Mouse (Mus musculus): ENCODE measurements around the gene Cideb. TPM values are rescaled to one million over a fixed set of nuclear protein-coding genes. Genes with fewer than 3 reads are reported as not detected.

Cideb gene
- polyA plus RNA-seq, 1 experiment: 0.60 TPM

- peak; percentile 90 for DNase-seq (ENCODE audit: low read depth)
- TF ChIP-seq POLR2A (IDR thresholded peaks at IDR 0.05; ENCODE audit: borderline replicate concordance, extremely low read depth, insufficient read depth, insufficient read length, poor library complexity, severe bottlenecking): no peak
- peak; percentile 96 for TF ChIP-seq CTCF (IDR thresholded peaks at IDR 0.05; ENCODE audit: borderline replicate concordance, extremely low read depth, insufficient read depth, insufficient read length)
These were observed 23.1 kb upstream of the Cideb start for GRCm38 (mm10) chr14:55781310-55781709.

GRCm38 (mm10) chr14:55780736-55781135 lies 22.5 kb upstream of the Cideb start:
- DNase-seq (ENCODE audit: low read depth): no peak
- TF ChIP-seq CTCF (IDR thresholded peaks at IDR 0.05; ENCODE audit: borderline replicate concordance, extremely low read depth, insufficient read depth, insufficient read length): no peak
- TF ChIP-seq POLR2A (IDR thresholded peaks at IDR 0.05; ENCODE audit: borderline replicate concordance, extremely low read depth, insufficient read depth, insufficient read length, poor library complexity, severe bottlenecking): no peak

GRCm38 (mm10) chr14:55779656-55780055 lies 21.4 kb upstream of the Cideb start:
- no peak for TF ChIP-seq POLR2A (IDR thresholded peaks at IDR 0.05; ENCODE audit: borderline replicate concordance, extremely low read depth, insufficient read depth, insufficient read length, poor library complexity, severe bottlenecking)
- TF ChIP-seq CTCF (IDR thresholded peaks at IDR 0.05; ENCODE audit: borderline replicate concordance, extremely low read depth, insufficient read depth, insufficient read length): no peak
- DNase-seq (ENCODE audit: low read depth): no peak

- DNase-seq (ENCODE audit: low read depth): no peak
These were observed 20.4 kb upstream of the Cideb start for GRCm38 (mm10) chr14:55778686-55779085.

GRCm38 (mm10) chr14:55777806-55778205 lies 19.5 kb upstream of the Cideb start:
- TF ChIP-seq CTCF (IDR thresholded peaks at IDR 0.05; ENCODE audit: borderline replicate concordance, extremely low read depth, insufficient read depth, insufficient read length) (no peak), POLR2A (IDR thresholded peaks at IDR 0.05; ENCODE audit: borderline replicate concordance, extremely low read depth, insufficient read depth, insufficient read length, poor library complexity, severe bottlenecking) (no peak)
- DNase-seq (ENCODE audit: low read depth): no peak

More at GRCm38 (mm10) chr14:55778686-55779085, 20.4 kb upstream of the Cideb start:
- TF ChIP-seq CTCF (IDR thresholded peaks at IDR 0.05; ENCODE audit: borderline replicate concordance, extremely low read depth, insufficient read depth, insufficient read length) (no peak), POLR2A (IDR thresholded peaks at IDR 0.05; ENCODE audit: borderline replicate concordance, extremely low read depth, insufficient read depth, insufficient read length, poor library complexity, severe bottlenecking) (no peak)

GRCm38 (mm10) chr14:55777176-55777575 lies 18.9 kb upstream of the Cideb start:
- no peak for DNase-seq (ENCODE audit: low read depth)
- no peak for TF ChIP-seq CTCF (IDR thresholded peaks at IDR 0.05; ENCODE audit: borderline replicate concordance, extremely low read depth, insufficient read depth, insufficient read length)
- TF ChIP-seq POLR2A (IDR thresholded peaks at IDR 0.05; ENCODE audit: borderline replicate concordance, extremely low read depth, insufficient read depth, insufficient read length, poor library complexity, severe bottlenecking): no peak

- TF ChIP-seq POLR2A (IDR thresholded peaks at IDR 0.05; ENCODE audit: borderline replicate concordance, extremely low read depth, insufficient read depth, insufficient read length, poor library complexity, severe bottlenecking): no peak
- TF ChIP-seq CTCF (IDR thresholded peaks at IDR 0.05; ENCODE audit: borderline replicate concordance, extremely low read depth, insufficient read depth, insufficient read length): no peak
- DNase-seq (ENCODE audit: low read depth): no peak
These were observed 18.5 kb upstream of the Cideb start for GRCm38 (mm10) chr14:55776711-55777110.

GRCm38 (mm10) chr14:55769087-55769703 lies 10.9 kb upstream of the Cideb start:
- TF ChIP-seq POLR2A (IDR thresholded peaks at IDR 0.05; ENCODE audit: borderline replicate concordance, extremely low read depth, insufficient read depth, insufficient read length, poor library complexity, severe bottlenecking): no peak
- TF ChIP-seq CTCF (IDR thresholded peaks at IDR 0.05; ENCODE audit: borderline replicate concordance, extremely low read depth, insufficient read depth, insufficient read length): no peak
- DNase-seq (ENCODE audit: low read depth): no peak

GRCm38 (mm10) chr14:55768555-55768954 lies 10.3 kb upstream of the Cideb start:
- no peak for DNase-seq (ENCODE audit: low read depth)
- TF ChIP-seq POLR2A (IDR thresholded peaks at IDR 0.05; ENCODE audit: borderline replicate concordance, extremely low read depth, insufficient read depth, insufficient read length, poor library complexity, severe bottlenecking) (no peak), CTCF (IDR thresholded peaks at IDR 0.05; ENCODE audit: borderline replicate concordance, extremely low read depth, insufficient read depth, insufficient read length) (no peak)

GRCm38 (mm10) chr14:55767519-55768414 lies 9.5 kb upstream of the Cideb start:
- TF ChIP-seq POLR2A (IDR thresholded peaks at IDR 0.05; ENCODE audit: borderline replicate concordance, extremely low read depth, insufficient read depth, insufficient read length, poor library complexity, severe bottlenecking) (no peak), CTCF (IDR thresholded peaks at IDR 0.05; ENCODE audit: borderline replicate concordance, extremely low read depth, insufficient read depth, insufficient read length) (peak; percentile 43; the same call in 1 of the 2 replicates)
- DNase-seq (ENCODE audit: low read depth): peak; percentile 64

GRCm38 (mm10) chr14:55765696-55766095 lies 7.4 kb upstream of the Cideb start, which contains the start of gene Ltb4r1:
TSS of gene Ltb4r1 (plus strand) at chr14:55765962.
- TF ChIP-seq CTCF (IDR thresholded peaks at IDR 0.05; ENCODE audit: borderline replicate concordance, extremely low read depth, insufficient read depth, insufficient read length) (no peak), POLR2A (IDR thresholded peaks at IDR 0.05; ENCODE audit: borderline replicate concordance, extremely low read depth, insufficient read depth, insufficient read length, poor library complexity, severe bottlenecking) (no peak)
- no peak for DNase-seq (ENCODE audit: low read depth)
